Comparison of ENCODE assay signal across 21 mouse cellular contexts in genomic region chr12:52636920-52637319, GRCm38 (mm10).
A peak's percentile ranks its signal among the peaks of the same experiment; 100 is the strongest.
DNase-seq lines count a peak whose midpoint lies in the region; ATAC-seq and TF ChIP-seq lines count a peak whose summit lies in the region.
"Had no signal": no experiment of that assay in that cellular context is flagged by ENCODE, and none has a peak within 500 bp of the region (broad histone marks: within the 10 kb centered on the region; RNA-seq: fewer than 3 reads in every experiment).

No protein-coding gene starts in this region.

- WGBS in embryonic facial prominence, embryonic 13.5 days = 92% methylated on average over 4 of the region's 4 CpGs
- whole genome bisulfite sequencing in embryonic facial prominence, embryonic 10.5 days = 92% methylated on average over 4 of the region's 4 CpGs
- WGBS in embryonic facial prominence, embryonic 14.5 days = 90% methylated on average over 4 of the region's 4 CpGs
- 86% methylated on average over 4 of the region's 4 CpGs for WGBS in heart, embryonic 10.5 days

- DNase-seq in embryonic facial prominence, embryonic 10.5 days (ENCODE audit: low spot score) = no peak
- no peak for DNase-seq in CH12.LX (ENCODE audit: extremely low read depth)
- DNase-seq in embryonic facial prominence, embryonic 14.5 days (ENCODE audit: low spot score) = no peak
- DNase-seq in heart, embryonic 10.5 days (ENCODE audit: low spot score) = no peak
- DNase-seq in B cell, adult 2 months = no peak
- DNase-seq: adrenal gland, postnatal 10 days; adrenal gland, postnatal 25 days; cerebellum, adult 11 months; cerebellum, adult 18-20 months; cerebellum, adult 8-10 months; cerebellum, adult 9-11 months; embryo, embryonic 11 days had no signal

- TF ChIP-seq POLR2A in CH12.LX (IDR thresholded peaks at IDR 0.05; ENCODE audit: low read depth, low read length) = no peak
- no peak for TF ChIP-seq POLR2A in myocyte (IDR thresholded peaks at IDR 0.05; ENCODE audit: insufficient read length, low read depth)

- in situ Hi-C loops in CH12.LX (cut with MboI; ENCODE audit: low pct_ligation_motif_present, low pct_unique_long_range_greater_than_20kb, low sequenced_read_pairs) = loop anchor here (10.0 to 25.0 kb wide), 2 partner anchors 200 to 592 kb away; no protein-coding TSS in a partner anchor

- dilution Hi-C loops in CH12.LX (cut with MboI; ENCODE audit: extremely low pct_ligation_motif_present, extremely low pct_unique_long_range_greater_than_20kb, low sequenced_read_pairs) = no loop called here

- peaks cover 25% of the 10 kb centered on the region for H3K4me1 ChIP-seq in embryonic facial prominence, embryonic 13.5 days
- peaks cover 11% of the 10 kb centered on the region for H3K4me1 ChIP-seq in embryonic facial prominence, embryonic 10.5 days
- H3K4me1 ChIP-seq in CH12.LX (ENCODE audit: control insufficient read depth in 1 of 2, insufficient read depth in 2 of 2) = peaks cover 0 to 3% of the 10 kb centered on the region in 2 experiments; a peak in 1 of 4 replicates
- H3K4me1 ChIP-seq in embryonic facial prominence, embryonic 14.5 days (ENCODE audit: control insufficient read depth, insufficient read depth, low read length) = peaks cover 5% of the 10 kb centered on the region
- H3K4me1 ChIP-seq in heart, embryonic 10.5 days = peaks cover 5% of the 10 kb centered on the region
- H3K4me1 ChIP-seq: embryonic facial prominence, embryonic 12.5 days; forebrain, embryonic 10.5 days; forebrain, embryonic 12.5 days had no signal

- H3K9ac ChIP-seq in embryonic facial prominence, embryonic 13.5 days = no peak overlapping the region
- no peak overlapping the region for H3K9ac ChIP-seq in CH12.LX (ENCODE audit: insufficient read depth, low read depth)
- H3K9ac ChIP-seq in embryonic facial prominence, embryonic 14.5 days (ENCODE audit: low read depth, low read length) = no peak overlapping the region
- H3K9ac ChIP-seq: embryonic facial prominence, embryonic 12.5 days; forebrain, embryonic 12.5 days had no signal

- ATAC-seq in embryonic facial prominence, embryonic 13.5 days (ENCODE audit: insufficient number of reproducible peaks, insufficient read depth, low FRiP score, low TSS enrichment, low read depth) = no peak
- no peak for ATAC-seq in embryonic facial prominence, embryonic 14.5 days (ENCODE audit: low read depth)
- ATAC-seq: forebrain, embryonic 14.5 days; forebrain, embryonic 16.5 days had no signal

- no peak overlapping the region for H3K4me2 ChIP-seq in embryonic facial prominence, embryonic 13.5 days
- H3K4me2 ChIP-seq in CH12.LX (ENCODE audit: insufficient read depth, low read depth, poor library complexity, severe bottlenecking) (no peak overlapping the region), myocyte (ENCODE audit: low read depth) (peak overlapping the region; percentile 82)
- no peak overlapping the region for H3K4me2 ChIP-seq in embryonic facial prominence, embryonic 14.5 days (ENCODE audit: low read depth, low read length)
- H3K4me2 ChIP-seq: forebrain, embryonic 12.5 days had no signal

- H3ac ChIP-seq in myocyte (ENCODE audit: control insufficient read depth, insufficient read length) = no peak overlapping the region

- no peak overlapping the region for H3K4me3 ChIP-seq in embryonic facial prominence, embryonic 13.5 days
- H3K4me3 ChIP-seq in embryonic facial prominence, embryonic 10.5 days = no peak overlapping the region
- H3K4me3 ChIP-seq in CH12.LX (replicated peaks in 1 of 3; ENCODE audit: low read depth in 2 of 3, low read length in 2 of 3, poor library complexity in 1 of 3) (no peak overlapping the region), myocyte (no peak overlapping the region)
- H3K4me3 ChIP-seq in embryonic facial prominence, embryonic 14.5 days (ENCODE audit: low read depth, low read length) = no peak overlapping the region
- no peak overlapping the region for H3K4me3 ChIP-seq in heart, embryonic 10.5 days
- H3K4me3 ChIP-seq: embryonic facial prominence, embryonic 12.5 days; erythroblast, embryonic 14.5 days; forebrain, embryonic 10.5 days; forebrain, embryonic 12.5 days had no signal

- H3K27me3 ChIP-seq in embryonic facial prominence, embryonic 13.5 days = no peaks in the 10 kb centered on the region
- no peaks in the 10 kb centered on the region for H3K27me3 ChIP-seq in embryonic facial prominence, embryonic 10.5 days (replicated peaks; ENCODE audit: low read depth, poor library complexity, severe bottlenecking)
- H3K27me3 ChIP-seq in CH12.LX (replicated peaks) (no peaks in the 10 kb centered on the region), myocyte (ENCODE audit: control insufficient read depth, insufficient read depth, insufficient read length) (no peaks in the 10 kb centered on the region)
- no peaks in the 10 kb centered on the region for H3K27me3 ChIP-seq in embryonic facial prominence, embryonic 14.5 days (replicated peaks; ENCODE audit: control insufficient read depth, insufficient read depth, low read length)
- no peaks in the 10 kb centered on the region for H3K27me3 ChIP-seq in heart, embryonic 10.5 days (ENCODE audit: insufficient read depth, poor library complexity, severe bottlenecking)
- H3K27me3 ChIP-seq: embryonic facial prominence, embryonic 12.5 days; forebrain, embryonic 12.5 days had no signal

- no peaks in the 10 kb centered on the region for H3K36me3 ChIP-seq in embryonic facial prominence, embryonic 13.5 days
- no peaks in the 10 kb centered on the region for H3K36me3 ChIP-seq in embryonic facial prominence, embryonic 10.5 days (replicated peaks)
- no peaks in the 10 kb centered on the region for H3K36me3 ChIP-seq in CH12.LX (replicated peaks in 1 of 2; ENCODE audit: control insufficient read depth in 1 of 2, insufficient read depth in 1 of 2, low read length in 1 of 2)
- no peaks in the 10 kb centered on the region for H3K36me3 ChIP-seq in embryonic facial prominence, embryonic 14.5 days (ENCODE audit: control insufficient read depth, insufficient read depth, low read length)
- H3K36me3 ChIP-seq in myocyte (ENCODE audit: control insufficient read depth, insufficient read depth) = no peaks in the 10 kb centered on the region
- H3K36me3 ChIP-seq in heart, embryonic 10.5 days = no peaks in the 10 kb centered on the region
- H3K36me3 ChIP-seq: embryonic facial prominence, embryonic 12.5 days; forebrain, embryonic 10.5 days; forebrain, embryonic 12.5 days; G1E had no signal

- TF ChIP-seq EP300 in CH12.LX (IDR thresholded peaks at IDR 0.05; ENCODE audit: low read length) = no peak

- TF ChIP-seq RAD21 in CH12.LX (IDR thresholded peaks at IDR 0.05; ENCODE audit: low read depth, low read length) = no peak

- no peaks in the 10 kb centered on the region for H3K79me2 ChIP-seq in CH12.LX (replicated peaks; ENCODE audit: control insufficient read depth, extremely low read depth, insufficient read depth, poor library complexity, severe bottlenecking)
- H3K79me2 ChIP-seq in myocyte (ENCODE audit: control insufficient read depth, insufficient read depth) = no peaks in the 10 kb centered on the region

- no peak for TF ChIP-seq CTCF in CH12.LX (conservative IDR thresholded peaks at IDR 0.05 in 1 of 2, IDR thresholded peaks at IDR 0.05 in 1 of 2; ENCODE audit: low read depth in 2 of 2, low read length in 2 of 2)

- H3K9me3 ChIP-seq in embryonic facial prominence, embryonic 13.5 days = no peaks in the 10 kb centered on the region
- no peaks in the 10 kb centered on the region for H3K9me3 ChIP-seq in embryonic facial prominence, embryonic 10.5 days
- H3K9me3 ChIP-seq in CH12.LX (replicated peaks; ENCODE audit: low read length) = no peaks in the 10 kb centered on the region
- no peaks in the 10 kb centered on the region for H3K9me3 ChIP-seq in embryonic facial prominence, embryonic 14.5 days (ENCODE audit: control insufficient read depth, low read length)
- H3K9me3 ChIP-seq in heart, embryonic 10.5 days = no peaks in the 10 kb centered on the region
- H3K9me3 ChIP-seq: embryonic facial prominence, embryonic 12.5 days; forebrain, embryonic 10.5 days; forebrain, embryonic 12.5 days; G1E had no signal

- 0 out of 2 replicates have a peak overlapping the region, but pooled peaks have one; percentile 12 for H3K27ac ChIP-seq in embryonic facial prominence, embryonic 13.5 days
- H3K27ac ChIP-seq in embryonic facial prominence, embryonic 10.5 days (replicated peaks) = no peak overlapping the region
- H3K27ac ChIP-seq in CH12.LX (ENCODE audit: insufficient read depth, low read depth) = no peak overlapping the region
- H3K27ac ChIP-seq in embryonic facial prominence, embryonic 14.5 days (replicated peaks; ENCODE audit: low read depth, low read length) = peak overlapping the region; percentile 61; the same call in 1 of the 2 replicates
- H3K27ac ChIP-seq in heart, embryonic 10.5 days = no peak overlapping the region
- H3K27ac ChIP-seq: embryonic facial prominence, embryonic 12.5 days; forebrain, embryonic 10.5 days; forebrain, embryonic 12.5 days had no signal

TF ChIP-seq in CH12.LX, 34 proteins besides CTCF, POLR2A, EP300 and RAD21:
- TF ChIP-seq TBP (conservative IDR thresholded peaks at IDR 0.05; ENCODE audit: low read depth, low read length) (peak; percentile 51; the same call in 1 of the 2 replicates), ELF1 (IDR thresholded peaks at IDR 0.05; ENCODE audit: low read depth, low read length) (no peak), ZKSCAN1 (IDR thresholded peaks at IDR 0.05; ENCODE audit: borderline replicate concordance, low read depth, low read length) (no peak), MXI1 (IDR thresholded peaks at IDR 0.05; ENCODE audit: low read depth, low read length) (no peak), MAZ (IDR thresholded peaks at IDR 0.05; ENCODE audit: low read depth, low read length) (no peak), ZNF384 (IDR thresholded peaks at IDR 0.05; ENCODE audit: low read depth, low read length) (no peak)

TF ChIP-seq in myocyte, 11 proteins besides CTCF, POLR2A, EP300 and RAD21:
- TF ChIP-seq TCF3 (IDR thresholded peaks at IDR 0.05; ENCODE audit: insufficient read length, low read depth) = no peak
- TF ChIP-seq MYOD1 (IDR thresholded peaks at IDR 0.05; ENCODE audit: control insufficient read depth in 1 of 3, insufficient read length in 2 of 3, low read depth in 2 of 3) = no peak
- no peak for TF ChIP-seq REST (IDR thresholded peaks at IDR 0.05; ENCODE audit: insufficient read depth, insufficient read length)
- TF ChIP-seq USF1 (IDR thresholded peaks at IDR 0.05; ENCODE audit: low read depth) = no peak
- no peak for TF ChIP-seq E2F4 (IDR thresholded peaks at IDR 0.05; ENCODE audit: insufficient read depth)
- TF ChIP-seq TCF12 (IDR thresholded peaks at IDR 0.05; ENCODE audit: insufficient read depth, poor library complexity, severe bottlenecking) = no peak

Comparison
In these comparisons a context has a peak if more than half of its experiments do, and no peak if none do; other contexts are left out.
1. H3K27ac ChIP-seq: peak in embryonic facial prominence, embryonic 13.5 days (single experiment) and embryonic facial prominence, embryonic 14.5 days (single experiment); none in embryonic facial prominence, embryonic 10.5 days (single experiment), CH12.LX (single experiment) and heart, embryonic 10.5 days (single experiment).